Mouse (Mus musculus): ENCODE data around the gene Azgp1.

DNA sequence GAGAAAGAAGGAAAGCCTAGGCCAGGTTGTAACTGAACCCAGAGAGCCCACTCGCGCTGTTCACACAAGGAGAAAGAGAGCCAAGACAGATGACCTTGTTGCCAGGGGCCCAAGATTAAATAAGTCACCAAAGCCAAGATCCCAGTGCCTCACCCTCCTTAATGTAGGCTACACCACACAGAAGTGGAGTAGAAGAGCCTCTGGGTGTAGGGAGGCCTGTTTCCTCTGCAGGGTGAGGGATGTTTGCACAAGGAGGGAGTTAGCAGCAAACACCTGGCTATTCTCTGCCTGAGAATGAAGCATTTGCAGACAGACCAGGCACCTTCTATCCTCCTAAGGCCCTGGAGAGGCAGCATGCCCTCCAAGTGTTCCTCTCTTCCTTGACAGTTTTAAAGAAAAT lies 35.2 kb downstream of the Azgp1 start:
- TF ChIP-seq CTCF (IDR thresholded peaks at IDR 0.05), result no peak
- no peak for TF ChIP-seq EP300 (IDR thresholded peaks at IDR 0.05)

Data from lung, postnatal 0 days (tissue).